Mouse (Mus musculus) cerebellum, adult 2 months (tissue): ENCODE measurements around the gene Piezo1.

ENCODE experiments used
- CTCF ChIP-seq: fragments of 200-500 bp; IDR thresholded peaks from 2 replicates; pipeline ENCODE4 v1.5.1; 2011; ENCODE audit warnings: low read depth, mild to moderate bottlenecking, control low read depth, low read length, moderate library complexity, borderline replicate concordance; ENCODE audit not compliant: insufficient read depth
- POLR2A ChIP-seq: fragments of 200-500 bp; IDR thresholded peaks from 2 replicates; pipeline ENCODE4 v1.6.1; 2011; ENCODE audit warnings: low read length, control low read depth, borderline replicate concordance; ENCODE audit not compliant: insufficient read depth

DNA sequence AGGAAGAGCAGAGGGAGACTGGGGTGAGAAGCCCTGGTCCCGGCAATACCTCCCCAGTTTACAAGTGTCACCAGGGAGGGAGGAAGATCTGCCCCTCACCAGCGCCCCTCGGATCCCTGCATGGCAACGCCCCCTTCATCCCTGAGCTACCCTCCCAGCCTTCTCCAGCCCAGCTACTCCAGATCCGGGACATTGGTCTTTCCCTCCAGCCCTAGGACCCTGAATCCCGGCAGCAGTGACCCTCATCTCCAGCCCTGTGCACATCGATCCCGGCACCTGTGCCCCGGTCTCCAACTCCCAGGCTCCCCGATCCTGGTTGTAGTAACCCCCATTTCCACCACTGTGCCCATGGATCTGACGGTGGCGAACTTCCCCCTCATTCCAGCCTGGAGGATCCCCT is 108.3 kb downstream of the Piezo1 start:
- TF ChIP-seq CTCF: no peak
- no peak for TF ChIP-seq POLR2A
